Mouse (Mus musculus): ENCODE data around the gene Gfm2. TPM values are rescaled to one million over a fixed set of nuclear protein-coding genes. Genes with fewer than 3 reads are reported as not detected.
"Not testable (repeated sequence)": the region's sequence is repeated elsewhere in the genome, so short reads cannot be mapped to it uniquely, and the experiment has no call there.

Gfm2 gene
- polyA plus RNA-seq, 1 experiment = 13.7 TPM

DNA sequence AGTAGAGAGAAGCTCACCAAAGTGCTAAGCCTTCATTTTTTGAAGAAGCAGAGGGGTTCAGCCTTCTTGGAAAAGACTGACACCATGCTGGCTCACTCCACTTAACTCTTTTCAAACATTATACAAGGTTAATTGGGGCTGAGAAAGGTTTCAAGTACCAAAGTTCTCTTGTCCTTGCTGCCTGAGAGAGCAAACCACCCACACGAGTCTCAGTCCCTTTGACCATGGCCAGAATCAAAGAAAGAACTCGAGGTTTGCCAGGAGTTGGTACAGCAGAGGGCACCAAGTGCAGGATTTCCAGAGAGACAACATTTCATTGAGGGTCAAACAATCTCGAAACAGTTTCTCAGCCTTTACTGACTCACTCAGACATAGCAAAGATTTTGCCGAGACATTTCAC, 28.7 kb upstream of the Gfm2 start:
- TF ChIP-seq FOSL1 (IDR thresholded peaks at IDR 0.05; ENCODE audit: insufficient read depth, low read length, poor library complexity, severe bottlenecking) (no peak), MAX (IDR thresholded peaks at IDR 0.05) (no peak), CTCF (IDR thresholded peaks at IDR 0.05; ENCODE audit: control insufficient read depth, insufficient read depth, insufficient read length) (no peak), USF1 (IDR thresholded peaks at IDR 0.05; ENCODE audit: low read depth) (no peak), MYOD1 (IDR thresholded peaks at IDR 0.05; ENCODE audit: control insufficient read depth, insufficient read length, low read depth) (no peak), MYOG (IDR thresholded peaks at IDR 0.05; ENCODE audit: control insufficient read depth, extremely low read depth, insufficient read length) (no peak), CEBPB (IDR thresholded peaks at IDR 0.05; ENCODE audit: low read depth) (no peak)
- H3K79me3 ChIP-seq (ENCODE audit: low read depth) = no peaks in the 10 kb centered on the region
- H3K27me3 ChIP-seq (ENCODE audit: control insufficient read depth, insufficient read depth, insufficient read length) = peaks cover 11% of the 10 kb centered on the region
- no peak overlapping the region for H3K4me3 ChIP-seq (ENCODE audit: insufficient read depth, poor library complexity, severe bottlenecking)
- no peaks in the 10 kb centered on the region for H3K79me2 ChIP-seq (ENCODE audit: control insufficient read depth, insufficient read depth)
- H3K36me3 ChIP-seq (ENCODE audit: control insufficient read depth, insufficient read depth) = no peaks in the 10 kb centered on the region
- H3ac ChIP-seq (ENCODE audit: control insufficient read depth, insufficient read length, low read depth) = no peak overlapping the region

DNA sequence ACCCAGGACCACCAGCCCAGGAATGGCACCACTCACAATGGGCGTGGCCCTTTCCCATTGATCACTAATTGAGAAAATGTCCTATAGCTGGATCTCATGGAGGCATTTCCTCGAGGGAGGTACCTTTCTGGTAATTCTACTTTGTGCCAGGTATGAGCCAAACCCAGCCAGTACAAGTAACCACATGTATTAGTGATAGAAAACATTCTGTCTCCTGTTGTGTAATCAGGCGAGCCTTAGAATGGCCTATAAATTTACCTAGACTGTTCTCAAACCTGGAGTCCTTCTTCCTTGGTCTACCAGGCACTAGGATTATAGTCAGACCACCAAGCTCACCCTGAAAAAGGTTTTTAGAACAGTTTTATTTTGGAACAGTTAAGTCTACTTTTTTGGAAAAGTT, 16.4 kb upstream of the Gfm2 start:
- H3K79me3 ChIP-seq (ENCODE audit: low read depth) = no peaks in the 10 kb centered on the region
- H3K4me3 ChIP-seq (ENCODE audit: insufficient read depth, poor library complexity, severe bottlenecking) = no peak overlapping the region
- no peaks in the 10 kb centered on the region for H3K27me3 ChIP-seq (ENCODE audit: control insufficient read depth, insufficient read depth, insufficient read length)
- H3K36me3 ChIP-seq (ENCODE audit: control insufficient read depth, insufficient read depth) = no peaks in the 10 kb centered on the region
- TF ChIP-seq MAX (IDR thresholded peaks at IDR 0.05) = no peak
- TF ChIP-seq CEBPB (IDR thresholded peaks at IDR 0.05; ENCODE audit: low read depth) = no peak
- no peak for TF ChIP-seq FOSL1 (IDR thresholded peaks at IDR 0.05; ENCODE audit: insufficient read depth, low read length, poor library complexity, severe bottlenecking)
- TF ChIP-seq CTCF (IDR thresholded peaks at IDR 0.05; ENCODE audit: control insufficient read depth, insufficient read depth, insufficient read length) = no peak
- no peak for TF ChIP-seq USF1 (IDR thresholded peaks at IDR 0.05; ENCODE audit: low read depth)
- TF ChIP-seq MYOD1 (IDR thresholded peaks at IDR 0.05; ENCODE audit: control insufficient read depth, insufficient read length, low read depth) = no peak
- TF ChIP-seq MYOG (IDR thresholded peaks at IDR 0.05; ENCODE audit: control insufficient read depth, extremely low read depth, insufficient read length) = no peak
- no peaks in the 10 kb centered on the region for H3K79me2 ChIP-seq (ENCODE audit: control insufficient read depth, insufficient read depth)
- H3ac ChIP-seq (ENCODE audit: control insufficient read depth, insufficient read length, low read depth) = no peak overlapping the region

DNA sequence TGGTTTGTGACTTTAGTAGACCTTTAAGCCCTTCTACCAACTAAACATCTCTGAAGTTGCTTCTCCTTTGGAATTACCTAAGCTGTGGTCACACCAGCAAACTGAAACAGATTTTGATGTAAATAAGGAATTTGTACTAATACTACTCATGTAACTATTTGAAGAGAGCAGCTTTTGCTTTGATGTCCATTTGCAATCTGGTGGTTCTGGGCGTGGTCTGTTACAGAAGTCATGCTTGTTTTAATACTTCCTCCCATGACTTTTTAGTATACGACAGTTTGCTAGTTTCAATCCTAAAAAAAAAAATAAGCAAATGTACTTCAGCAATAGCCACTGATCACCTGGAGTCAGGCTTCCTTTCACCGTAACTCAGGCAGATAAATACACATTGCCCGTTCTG, 8.1 kb upstream of the Gfm2 start:
- H3K79me3 ChIP-seq (ENCODE audit: low read depth); H3ac ChIP-seq (ENCODE audit: control insufficient read depth, insufficient read length, low read depth); H3K79me2 ChIP-seq (ENCODE audit: control insufficient read depth, insufficient read depth); H3K27me3 ChIP-seq (ENCODE audit: control insufficient read depth, insufficient read depth, insufficient read length); H3K4me3 ChIP-seq (ENCODE audit: insufficient read depth, poor library complexity, severe bottlenecking): not testable (repeated sequence)
- H3K36me3 ChIP-seq (ENCODE audit: control insufficient read depth, insufficient read depth) = peaks cover 42% of the 10 kb centered on the region

DNA sequence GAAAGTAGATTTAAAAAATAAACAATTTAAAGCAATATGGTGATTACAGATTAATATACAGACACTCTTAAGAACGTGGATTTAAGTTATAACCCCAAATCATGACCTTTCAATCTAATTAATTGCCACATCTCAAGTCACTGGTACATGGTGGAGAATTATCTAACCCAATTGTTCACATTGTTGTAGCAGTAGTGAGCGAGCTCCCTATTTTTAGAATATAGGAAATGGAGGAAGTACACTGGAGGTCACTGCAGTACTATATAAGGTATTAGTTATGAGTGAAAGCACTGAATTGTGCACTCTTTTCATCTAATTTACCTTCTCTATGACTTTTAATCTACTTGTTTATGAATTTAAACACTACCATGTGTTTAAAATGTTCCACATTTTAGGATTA, 7.3 kb upstream of the Gfm2 start:
- H3K4me3 ChIP-seq (ENCODE audit: insufficient read depth, poor library complexity, severe bottlenecking) = not testable (repeated sequence)
- peaks cover 50% of the 10 kb centered on the region for H3K36me3 ChIP-seq (ENCODE audit: control insufficient read depth, insufficient read depth)

DNA sequence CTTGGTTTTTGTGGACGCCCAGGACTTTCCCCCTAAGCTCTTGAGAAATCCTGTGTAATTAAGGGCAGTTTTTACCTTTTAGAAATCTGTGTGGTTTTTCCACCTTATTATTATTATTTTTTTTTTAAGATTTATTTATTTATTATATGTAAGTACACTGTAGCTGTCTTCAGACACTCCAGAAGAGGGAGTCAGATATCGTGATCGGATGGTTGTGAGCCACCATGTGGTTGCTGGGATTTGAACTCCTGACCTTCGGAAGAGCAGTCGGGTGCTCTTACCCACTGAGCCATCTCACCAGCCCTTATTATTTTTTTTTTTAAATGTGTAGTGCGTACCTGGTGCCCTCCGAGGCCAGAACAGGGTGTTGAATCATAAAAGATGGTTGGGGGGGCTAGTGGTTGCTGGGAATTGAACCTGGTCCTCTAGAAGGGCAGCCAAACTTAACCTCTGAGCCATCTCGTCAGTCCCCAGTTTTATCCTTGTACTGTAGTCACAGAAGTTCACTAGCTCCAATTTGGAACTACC, 731 bp downstream of the Gfm2 start:
- Histone ChIP-seq H3ac (ENCODE audit: control insufficient read depth, insufficient read length, low read depth) (peak overlapping the region; percentile 94), H3K79me3 (ENCODE audit: low read depth) (peaks cover 21% of the 10 kb centered on the region), H3K36me3 (ENCODE audit: control insufficient read depth, insufficient read depth) (peaks cover 34% of the 10 kb centered on the region), H3K4me3 (ENCODE audit: insufficient read depth, poor library complexity, severe bottlenecking) (peak overlapping the region; percentile 78), H3K79me2 (ENCODE audit: control insufficient read depth, insufficient read depth) (peaks cover 43% of the 10 kb centered on the region)
- H3K27me3 ChIP-seq (ENCODE audit: control insufficient read depth, insufficient read depth, insufficient read length) = not testable (repeated sequence)

More for the DNA sequence above, 7.3 kb upstream of the Gfm2 start:
- H3K79me3 ChIP-seq (ENCODE audit: low read depth); H3K27me3 ChIP-seq (ENCODE audit: control insufficient read depth, insufficient read depth, insufficient read length); H3ac ChIP-seq (ENCODE audit: control insufficient read depth, insufficient read length, low read depth); H3K79me2 ChIP-seq (ENCODE audit: control insufficient read depth, insufficient read depth): not testable (repeated sequence)

DNA sequence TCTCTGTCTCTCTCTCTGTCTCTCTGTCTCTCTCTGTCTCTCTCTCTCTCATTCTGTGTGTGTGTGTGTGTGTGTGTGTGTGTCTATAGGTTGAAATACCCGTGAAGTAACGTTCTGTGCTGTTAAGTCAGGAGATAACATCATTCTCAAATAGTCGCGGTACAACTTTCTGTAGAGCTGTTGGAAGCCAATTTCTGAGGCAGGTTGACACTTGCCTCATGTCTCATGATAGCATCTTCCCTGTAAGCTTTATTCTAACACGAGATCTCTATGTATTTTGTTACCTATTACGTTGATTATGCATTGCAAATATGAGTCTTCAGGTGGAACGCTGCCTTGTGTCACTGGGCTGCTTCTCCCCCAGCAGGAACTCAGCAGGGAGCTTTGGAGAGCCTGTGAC, 4.6 kb downstream of the Gfm2 start:
- H3K79me2 ChIP-seq (ENCODE audit: control insufficient read depth, insufficient read depth) = peaks cover 28% of the 10 kb centered on the region
- no peak for TF ChIP-seq CTCF (IDR thresholded peaks at IDR 0.05; ENCODE audit: control insufficient read depth, insufficient read depth, insufficient read length)
- no peak for TF ChIP-seq MYOG (IDR thresholded peaks at IDR 0.05; ENCODE audit: control insufficient read depth, extremely low read depth, insufficient read length)
- TF ChIP-seq USF1 (IDR thresholded peaks at IDR 0.05; ENCODE audit: low read depth) = no peak
- no peak for TF ChIP-seq MAX (IDR thresholded peaks at IDR 0.05)
- TF ChIP-seq MYOD1 (IDR thresholded peaks at IDR 0.05; ENCODE audit: control insufficient read depth, insufficient read length, low read depth) = no peak
- no peak for TF ChIP-seq CEBPB (IDR thresholded peaks at IDR 0.05; ENCODE audit: low read depth)
- no peak for TF ChIP-seq FOSL1 (IDR thresholded peaks at IDR 0.05; ENCODE audit: insufficient read depth, low read length, poor library complexity, severe bottlenecking)
- no peak overlapping the region for H3K4me3 ChIP-seq (ENCODE audit: insufficient read depth, poor library complexity, severe bottlenecking)
- H3K36me3 ChIP-seq (ENCODE audit: control insufficient read depth, insufficient read depth) = peaks cover 31% of the 10 kb centered on the region
- H3K79me3 ChIP-seq (ENCODE audit: low read depth) = peaks cover 12% of the 10 kb centered on the region
- no peaks in the 10 kb centered on the region for H3K27me3 ChIP-seq (ENCODE audit: control insufficient read depth, insufficient read depth, insufficient read length)
- no peak overlapping the region for H3ac ChIP-seq (ENCODE audit: control insufficient read depth, insufficient read length, low read depth)

DNA sequence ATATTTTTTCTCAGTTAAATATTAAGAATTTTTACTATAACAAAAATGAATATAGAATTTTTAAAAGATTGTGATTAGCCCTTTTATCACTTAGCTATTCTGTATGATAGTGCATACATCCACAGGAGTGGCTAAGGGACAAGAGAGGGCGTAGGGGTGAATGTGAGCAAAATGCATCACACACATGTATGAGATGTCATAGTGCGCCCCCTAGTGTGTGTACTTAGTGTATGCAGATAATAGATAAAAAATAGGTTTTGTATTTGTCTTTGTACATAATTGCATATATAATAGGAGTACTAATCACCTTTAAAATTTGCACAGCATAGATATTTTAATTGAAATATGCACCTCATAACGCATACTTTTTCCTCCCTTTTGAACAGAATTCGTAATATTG, 8.1 kb downstream of the Gfm2 start:
- Histone ChIP-seq H3K36me3 (ENCODE audit: control insufficient read depth, insufficient read depth) (peaks cover 59% of the 10 kb centered on the region), H3K79me3 (ENCODE audit: low read depth) (no peaks in the 10 kb centered on the region), H3K79me2 (ENCODE audit: control insufficient read depth, insufficient read depth) (no peaks in the 10 kb centered on the region), H3ac (ENCODE audit: control insufficient read depth, insufficient read length, low read depth) (no peak overlapping the region), H3K4me3 (ENCODE audit: insufficient read depth, poor library complexity, severe bottlenecking) (no peak overlapping the region), H3K27me3 (ENCODE audit: control insufficient read depth, insufficient read depth, insufficient read length) (no peaks in the 10 kb centered on the region)
- TF ChIP-seq CTCF (IDR thresholded peaks at IDR 0.05; ENCODE audit: control insufficient read depth, insufficient read depth, insufficient read length) (no peak), CEBPB (IDR thresholded peaks at IDR 0.05; ENCODE audit: low read depth) (no peak), MYOG (IDR thresholded peaks at IDR 0.05; ENCODE audit: control insufficient read depth, extremely low read depth, insufficient read length) (no peak), MYOD1 (IDR thresholded peaks at IDR 0.05; ENCODE audit: control insufficient read depth, insufficient read length, low read depth) (no peak), FOSL1 (IDR thresholded peaks at IDR 0.05; ENCODE audit: insufficient read depth, low read length, poor library complexity, severe bottlenecking) (no peak)
